Mouse (Mus musculus): ENCODE data around the gene Chchd5.
A peak's percentile ranks its signal among the peaks of the same experiment; 100 is the strongest.

Gene Chchd5

DNA sequence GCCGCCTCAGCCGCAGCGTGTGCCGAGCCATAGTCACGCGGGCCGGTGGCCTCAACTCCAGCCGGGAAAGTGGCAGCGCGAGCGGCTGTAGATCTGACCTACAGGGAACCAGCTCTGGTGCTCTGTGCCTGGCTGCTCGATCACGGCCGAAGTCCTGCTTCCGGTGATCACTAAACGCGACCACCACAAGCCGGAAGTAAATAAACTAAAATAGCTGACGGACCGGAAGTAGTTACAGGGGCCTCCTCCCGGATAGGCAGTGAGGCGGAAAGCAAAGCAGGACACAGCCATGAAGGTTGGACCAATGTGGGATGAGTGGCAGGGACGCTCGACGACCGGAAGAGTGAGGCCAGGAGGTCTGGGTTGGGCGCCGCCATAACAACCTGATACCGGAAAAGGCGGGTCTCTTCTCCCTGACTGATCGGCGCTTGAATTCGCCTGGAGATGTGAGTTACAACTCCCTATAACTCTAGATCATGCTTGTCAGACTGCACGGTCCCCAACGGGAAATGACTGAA, at the start of gene Chchd5:
Gene Chchd5, plus strand, starts transcription at position 289 of the 518 bp plus-strand sequence.
- DNase-seq: peak; percentile 76

- DNase-seq: no peak
These were observed 48.4 kb upstream of the Chchd5 start for GRCm38 (mm10) chr2:129081097-129081496.

DNA sequence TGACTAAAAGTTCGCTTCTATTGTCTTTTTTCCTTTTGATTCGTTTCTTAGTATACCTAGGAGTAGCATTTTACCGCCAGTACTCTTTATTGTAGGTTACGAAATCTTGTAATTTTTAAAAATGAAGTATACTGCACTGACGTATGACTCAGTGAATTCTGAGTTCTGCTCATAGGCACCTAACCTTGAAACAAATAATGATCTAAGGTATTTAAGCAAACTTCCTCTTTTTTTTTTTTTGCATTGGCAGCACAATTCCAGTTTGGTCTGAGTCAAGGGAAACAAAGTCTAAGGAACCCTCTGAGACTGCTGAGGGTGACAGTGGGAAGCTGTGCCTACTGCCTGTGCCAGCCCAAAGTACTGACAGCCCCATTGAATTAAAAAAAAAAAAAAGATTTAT, 46.0 kb upstream of the Chchd5 start:
- no peak for DNase-seq

DNA sequence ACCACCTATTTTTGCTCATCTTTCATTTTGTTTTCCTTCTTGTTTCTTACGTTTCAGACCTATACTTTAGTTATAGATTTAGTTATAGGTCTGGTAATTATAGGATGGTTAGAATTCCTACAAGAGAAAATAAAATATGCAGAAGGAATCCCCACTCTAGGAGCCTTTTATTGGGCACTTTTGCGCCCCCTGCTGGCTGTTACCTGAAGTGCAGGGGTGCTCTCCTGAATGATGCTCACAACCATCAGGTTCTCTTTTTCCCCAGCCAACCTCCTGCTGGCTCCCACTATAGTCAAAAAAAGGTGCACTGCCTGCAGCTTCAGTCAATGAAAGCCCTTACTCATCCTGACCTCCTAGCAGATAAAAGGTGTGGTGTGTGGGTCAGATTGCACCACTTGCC, 44.5 kb upstream of the Chchd5 start:
- DNase-seq: peak; percentile 66

- no peak for DNase-seq
These were observed 42.0 kb upstream of the Chchd5 start for GRCm38 (mm10) chr2:129087520-129087919.

DNA sequence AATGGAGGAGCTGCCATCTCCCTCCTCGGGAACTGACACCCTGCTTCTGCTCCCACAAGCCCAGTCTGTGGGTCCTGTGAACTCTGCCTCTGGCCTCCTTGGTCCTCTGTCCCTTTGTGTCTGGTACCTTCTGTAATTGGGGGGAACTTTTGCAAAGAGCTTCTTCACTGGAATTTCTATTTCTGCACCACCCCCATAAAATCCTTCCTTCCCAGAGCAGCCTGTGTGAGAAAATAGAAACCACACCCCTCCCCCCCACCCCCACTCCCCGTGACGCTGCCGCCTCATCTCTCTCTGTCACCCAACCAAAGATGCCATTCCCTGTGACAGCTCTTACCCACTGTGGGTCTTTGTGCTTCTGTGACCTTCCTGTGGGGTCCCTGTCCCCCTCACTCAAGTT, 39.1 kb upstream of the Chchd5 start:
- DNase-seq: no peak

DNA sequence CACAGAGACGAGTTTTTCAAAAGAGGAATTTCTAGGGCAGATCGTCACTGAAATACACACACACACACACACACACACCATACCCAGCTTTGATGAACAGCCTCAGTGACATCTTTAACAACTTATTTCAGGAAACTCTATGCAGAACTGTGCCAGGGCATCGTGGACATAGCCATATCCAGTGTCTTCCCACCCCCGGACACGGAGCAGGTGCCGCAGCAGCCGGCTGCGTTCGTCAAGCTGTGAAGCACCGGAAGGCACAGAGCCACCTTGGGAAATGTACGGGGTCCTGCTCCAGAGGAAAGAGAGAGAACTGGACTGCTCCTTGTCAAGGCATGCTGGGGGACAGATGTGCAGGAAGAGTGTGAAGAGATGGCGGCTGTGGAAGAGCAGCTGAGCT, 36.7 kb upstream of the Chchd5 start:
- no peak for DNase-seq

DNA sequence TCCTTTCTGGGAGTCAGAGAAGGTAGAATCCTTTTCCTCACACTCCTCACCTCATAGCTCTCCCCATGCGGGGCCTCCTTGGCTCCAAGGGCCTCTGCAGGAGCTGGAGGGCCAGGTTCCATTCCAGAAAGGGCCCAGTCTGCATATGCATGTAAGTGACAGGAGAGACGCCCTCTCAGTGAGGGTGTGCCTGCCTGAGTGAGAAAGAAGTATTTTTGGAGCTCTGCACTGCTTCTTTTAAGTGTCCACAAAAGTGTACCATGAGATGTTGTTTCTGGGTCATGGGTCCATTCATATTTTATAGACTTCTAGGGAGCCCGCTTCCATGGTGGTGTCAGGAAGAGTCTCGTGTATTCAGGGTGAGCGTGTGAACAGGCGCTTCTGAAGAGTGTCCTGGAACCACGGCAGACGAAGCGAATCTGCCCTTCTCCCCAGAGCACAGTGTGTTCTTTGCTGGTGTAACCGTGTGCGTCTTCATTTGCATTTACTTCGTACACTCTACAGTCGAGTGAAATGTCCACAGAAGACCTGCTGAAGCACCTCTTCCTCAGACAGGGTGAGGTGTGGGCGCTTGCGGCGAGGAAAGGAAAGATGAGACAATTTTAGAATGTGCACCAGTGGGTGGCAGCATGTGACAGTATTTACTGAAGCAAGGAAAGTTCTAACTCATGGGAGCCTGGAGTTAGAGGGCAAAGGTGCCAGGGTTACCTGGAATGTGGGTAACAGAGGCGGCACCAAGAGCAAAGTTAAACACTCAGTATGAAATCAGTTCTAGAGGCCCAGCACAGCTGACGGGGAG, 35.4 kb upstream of the Chchd5 start:
- DNase-seq: peak; percentile 31

- DNase-seq: peak; percentile 83
These were observed 28.7 kb upstream of the Chchd5 start, which contains the start of gene Polr1b for GRCm38 (mm10) chr2:129100784-129101310. TSS of gene Polr1b (plus strand) at chr2:129100995.

DNA sequence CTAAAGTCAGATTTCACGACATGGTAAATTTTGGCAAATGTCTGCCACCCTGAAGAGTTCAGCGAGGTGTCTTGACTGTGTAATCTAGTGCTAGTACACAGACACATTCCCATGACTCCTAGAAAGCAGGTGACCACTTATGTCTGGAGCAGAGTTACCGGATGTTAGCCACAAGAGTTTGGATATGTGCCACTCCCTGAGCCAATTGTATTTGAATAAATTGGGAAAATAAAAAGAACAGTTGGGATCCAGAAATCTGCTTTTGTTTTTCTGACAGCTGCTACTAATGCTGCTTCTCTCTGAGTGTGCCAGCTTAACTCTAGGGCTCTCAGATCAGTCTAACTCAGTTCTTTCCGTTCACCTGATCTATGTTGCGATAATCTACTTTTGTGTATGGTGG, 16.6 kb upstream of the Chchd5 start:
- no peak for DNase-seq

GRCm38 (mm10) chr2:129115706-129116367, 13.7 kb upstream of the Chchd5 start:
- no peak for DNase-seq

DNA sequence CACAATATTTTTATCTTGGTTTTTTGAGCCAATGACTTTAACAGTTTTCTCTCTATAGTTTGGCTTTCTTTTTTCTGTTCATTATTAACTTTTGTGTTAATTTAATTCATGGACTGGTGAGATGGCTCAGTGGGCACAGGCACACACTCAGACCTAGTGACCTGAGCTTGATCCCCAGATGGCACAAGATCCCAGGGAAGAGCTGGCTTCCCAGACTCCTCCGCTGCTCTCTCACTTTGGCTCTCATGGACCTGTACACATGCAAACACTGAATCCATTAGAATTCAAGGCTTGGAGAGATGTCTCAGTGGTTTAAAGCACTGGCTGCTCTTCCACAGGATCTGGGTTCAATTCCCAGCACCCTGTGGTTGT, 13.1 kb upstream of the Chchd5 start:
- DNase-seq: no peak

DNA sequence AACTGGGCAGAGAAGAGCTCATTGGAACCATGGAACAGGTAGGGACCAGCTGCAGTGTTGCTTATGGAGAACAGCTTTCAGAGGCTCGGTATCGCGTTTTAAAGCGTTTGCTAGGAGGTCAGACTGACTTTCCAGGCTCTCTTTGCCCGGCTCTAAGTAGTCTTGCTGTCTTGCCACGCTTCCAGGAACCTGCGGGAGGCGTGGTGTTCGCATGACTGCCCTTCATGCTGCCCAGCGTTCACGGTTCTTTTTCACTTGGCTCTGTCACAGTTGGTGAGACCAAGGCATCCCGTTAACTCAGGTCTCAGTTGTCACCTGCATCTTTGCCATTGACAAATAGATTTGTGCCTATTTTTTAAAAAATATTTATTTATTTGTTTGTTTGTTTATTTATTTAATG, 11.4 kb upstream of the Chchd5 start:
- DNase-seq: no peak

DNA sequence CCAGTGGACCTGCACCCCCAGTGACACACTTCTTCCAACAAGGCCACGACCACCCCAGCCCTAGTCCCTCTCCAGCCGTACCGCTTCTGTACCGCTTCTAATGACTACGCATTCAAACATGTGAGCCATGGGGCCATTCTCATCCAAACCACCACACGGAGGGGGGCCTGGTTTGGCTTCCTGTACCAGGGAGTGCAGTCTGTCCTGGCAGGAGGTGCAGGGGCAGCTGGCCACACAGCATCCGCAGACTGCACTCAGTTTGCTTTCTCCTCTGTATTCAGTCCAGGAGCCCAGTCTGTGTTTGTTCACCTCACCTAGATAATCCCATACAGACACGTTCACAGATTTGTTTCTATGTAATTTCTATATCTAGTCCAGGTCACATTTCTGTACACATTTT, 7.5 kb upstream of the Chchd5 start:
- DNase-seq: no peak

DNA sequence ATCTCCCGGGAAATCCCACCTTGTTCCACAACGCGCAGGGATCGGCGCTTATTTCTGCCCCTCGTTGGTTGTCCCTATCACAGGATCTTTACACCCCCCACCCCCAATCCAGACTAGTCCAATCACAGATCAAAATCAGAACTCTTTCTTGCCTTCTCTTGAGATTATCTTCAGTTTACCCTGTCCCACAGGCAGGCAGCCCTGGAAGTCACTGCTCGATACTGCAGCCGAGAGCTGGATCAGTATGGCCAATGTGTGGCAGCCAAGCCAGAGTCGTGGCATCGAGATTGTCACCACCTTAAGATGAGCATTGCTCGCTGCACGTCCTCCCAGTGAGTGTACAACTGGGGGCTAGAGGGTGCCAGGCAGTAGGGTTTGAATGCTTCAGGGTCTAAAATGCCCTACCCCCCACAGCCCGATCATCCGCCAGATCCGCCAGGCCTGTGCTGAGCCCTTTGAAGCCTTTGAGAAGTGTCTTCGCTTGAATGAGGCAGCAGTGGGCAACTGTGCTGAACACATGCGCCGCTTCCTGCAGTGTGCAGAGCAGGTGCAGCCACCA, 566 bp downstream of the Chchd5 start:
- DNase-seq: peak; percentile 82

GRCm38 (mm10) chr2:129130776-129131175, 1.3 kb downstream of the Chchd5 start:
- DNase-seq: peak; percentile 58

DNA sequence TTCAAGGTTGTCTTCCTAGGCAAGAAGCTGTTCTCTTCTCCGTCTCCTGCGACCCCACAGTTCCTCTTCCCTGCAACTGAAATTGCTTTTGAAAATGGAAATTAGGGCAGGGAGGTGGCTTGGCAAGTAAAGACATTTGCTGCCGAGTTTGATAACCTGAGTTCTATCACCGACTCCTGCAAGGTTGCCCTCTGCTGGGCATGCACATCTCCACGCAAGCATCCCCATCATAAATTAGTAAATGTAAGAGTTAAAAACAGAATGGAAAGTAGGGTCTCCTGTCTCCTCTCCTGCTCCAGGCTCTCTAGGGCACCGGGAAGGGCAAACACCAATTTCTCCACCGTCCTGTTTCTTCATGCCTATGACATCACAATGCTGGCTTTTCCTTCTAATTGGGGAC, 2.7 kb downstream of the Chchd5 start:
- DNase-seq: peak; percentile 70

DNA sequence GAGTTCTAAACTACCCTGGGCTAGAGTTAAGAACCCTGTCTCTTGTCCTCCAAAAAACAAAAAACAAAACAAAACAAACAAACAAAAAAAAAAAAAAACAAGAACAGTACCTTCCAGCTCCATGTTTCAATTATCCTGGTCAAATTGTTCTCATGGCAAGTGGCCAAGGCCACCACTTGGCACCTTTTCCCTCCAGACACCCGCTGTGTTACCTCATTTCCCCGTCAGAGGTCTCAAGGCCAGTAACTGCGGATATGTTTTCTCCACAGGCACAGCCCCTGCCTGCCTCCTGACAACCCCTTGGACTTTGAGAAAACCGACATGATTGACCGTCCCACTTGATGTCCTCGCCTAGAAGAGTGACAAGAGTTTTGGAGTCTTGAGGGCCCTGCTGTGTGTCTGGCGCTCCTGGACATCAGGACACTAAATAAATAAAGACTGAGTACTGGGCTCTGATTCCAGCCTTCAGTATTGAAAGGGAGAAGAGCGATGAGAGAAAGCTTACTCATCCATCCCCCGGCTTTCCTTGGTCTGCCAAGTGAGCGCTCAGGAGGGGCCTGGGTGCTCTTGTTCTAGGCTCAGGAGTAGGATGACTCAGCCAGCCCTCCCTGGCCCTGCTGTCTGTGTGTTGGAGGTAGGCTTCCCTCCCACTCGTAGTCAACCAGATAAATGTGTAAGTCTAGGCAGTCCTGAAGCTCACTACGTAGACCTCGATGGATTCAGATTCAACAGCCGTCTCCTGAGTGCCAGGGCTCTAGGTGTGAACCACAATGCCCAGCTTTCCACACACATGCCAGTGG, 3.7 kb downstream of the Chchd5 start:
- no peak for DNase-seq

GRCm38 (mm10) chr2:129139906-129140305, 10.4 kb downstream of the Chchd5 start:
- no peak for DNase-seq

DNA sequence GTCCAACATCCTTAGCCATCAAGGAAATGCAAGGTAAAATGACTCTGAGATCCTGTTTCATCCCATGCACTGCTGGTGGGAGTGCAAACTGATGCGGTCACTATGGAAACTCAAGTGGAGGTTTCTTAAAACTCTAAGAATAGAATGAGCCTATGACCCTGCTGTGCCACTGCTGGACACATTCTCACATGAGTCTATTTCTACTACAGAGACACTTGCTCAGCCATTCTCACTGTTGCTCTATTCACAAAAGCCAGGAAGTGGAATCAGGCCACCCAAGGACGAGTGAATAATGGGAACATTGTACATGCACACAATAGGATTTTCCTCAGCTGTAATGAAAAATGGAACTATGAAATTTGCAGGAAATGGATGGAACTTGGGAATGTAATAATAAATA, 19.3 kb downstream of the Chchd5 start:
- no peak for DNase-seq

- DNase-seq: no peak
These were observed 20.9 kb downstream of the Chchd5 start for GRCm38 (mm10) chr2:129150386-129150785.

DNA sequence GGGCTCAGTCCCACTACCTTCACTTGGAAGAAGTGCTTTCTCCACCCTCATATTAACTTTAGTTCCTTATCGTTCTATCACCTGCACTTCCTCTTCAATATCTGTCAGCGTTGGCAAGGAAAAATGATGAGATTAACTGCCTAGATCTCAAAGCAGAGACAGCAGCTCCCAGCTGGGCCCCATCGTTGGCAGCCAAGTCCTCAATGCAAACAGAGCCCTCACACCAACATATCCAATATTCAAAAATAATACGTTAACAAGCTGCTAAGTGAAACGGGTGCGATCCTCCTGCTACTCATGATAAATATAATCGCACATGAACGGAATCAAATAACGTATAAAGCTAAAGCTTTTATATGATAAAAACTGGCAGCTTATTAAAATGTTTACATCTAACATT, 21.6 kb downstream of the Chchd5 start:
- no peak for DNase-seq

DNA sequence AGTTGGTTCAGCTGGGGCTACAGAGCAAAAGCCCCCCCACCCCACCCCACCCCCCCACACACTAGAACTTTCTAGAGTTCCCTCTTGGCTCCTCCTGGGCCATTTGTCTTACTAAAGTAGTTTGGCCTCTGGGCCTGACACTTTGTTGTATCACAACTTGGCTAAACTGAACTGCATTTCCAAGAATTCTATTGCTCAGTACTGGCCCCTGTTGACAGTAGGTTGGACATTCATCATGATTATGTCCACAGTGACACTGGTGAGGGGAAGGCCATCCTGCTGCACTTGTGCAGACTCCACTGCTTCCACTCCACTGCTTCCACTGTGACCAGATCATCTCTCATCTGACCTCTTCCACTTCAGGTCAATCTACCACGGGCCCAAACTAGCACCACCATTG, 23.3 kb downstream of the Chchd5 start:
- no peak for DNase-seq

Data from thymus, postnatal 4 days (tissue).